In genomic region chr3:127790234-127791055, GRCm38 (mm10) we compare ENCODE assay signal across 8 mouse cellular contexts. TPM values are rescaled to one million over a fixed set of nuclear protein-coding genes. Genes with fewer than 3 reads are reported as not detected.
A peak's percentile ranks its signal among the peaks of the same experiment; 100 is the strongest.
DNase-seq lines count a peak whose midpoint lies in the region; ATAC-seq and TF ChIP-seq lines count a peak whose summit lies in the region.

No protein-coding gene starts in this region.

- no peak overlapping the region for H3K27ac ChIP-seq in forebrain, postnatal 0 days (ENCODE audit: low read depth, low read length)
- H3K27ac ChIP-seq in liver, embryonic 13.5 days, result peak overlapping the region; percentile 95

- H3K36me3 ChIP-seq in forebrain, postnatal 0 days (ENCODE audit: insufficient read depth), result no peaks in the 10 kb centered on the region
- peaks cover 7% of the 10 kb centered on the region for H3K36me3 ChIP-seq in liver, embryonic 13.5 days

- no peaks in the 10 kb centered on the region for H3K9me3 ChIP-seq in forebrain, postnatal 0 days (ENCODE audit: low read length)
- peaks cover 3% of the 10 kb centered on the region; the same call in 1 of the 2 replicates for H3K9me3 ChIP-seq in liver, embryonic 13.5 days (replicated peaks)

- peaks cover 15% of the 10 kb centered on the region for H3K27me3 ChIP-seq in forebrain, postnatal 0 days (ENCODE audit: insufficient read depth, low read length)
- H3K27me3 ChIP-seq in liver, embryonic 13.5 days, result 0 out of 2 replicates have a peak, but pooled peaks cover 7% of the 10 kb centered on the region

- H3K4me2 ChIP-seq in forebrain, postnatal 0 days (ENCODE audit: low read depth), result peak overlapping the region; percentile 98
- peak overlapping the region; percentile 91 for H3K4me2 ChIP-seq in liver, embryonic 13.5 days

- H3K9ac ChIP-seq in forebrain, postnatal 0 days, result peak overlapping the region; percentile 48
- H3K9ac ChIP-seq in liver, embryonic 13.5 days, result peak overlapping the region; percentile 93

- peak; percentile 62 for ATAC-seq in forebrain, postnatal 0 days
- peak; percentile 27 for ATAC-seq in liver, embryonic 13.5 days (ENCODE audit: low read depth)

- H3K4me1 ChIP-seq in forebrain, postnatal 0 days (ENCODE audit: insufficient read depth), result 0 out of 2 replicates have a peak, but pooled peaks cover 5% of the 10 kb centered on the region
- peaks cover 45% of the 10 kb centered on the region for H3K4me1 ChIP-seq in liver, embryonic 13.5 days (replicated peaks)

- TF ChIP-seq CTCF in forebrain, postnatal 0 days (IDR thresholded peaks at IDR 0.05; ENCODE audit: low read depth), result no peak

- WGBS in forebrain, postnatal 0 days, result 1% methylated on average over 36 of the region's 36 CpGs
- under 1% methylated on average over 36 of the region's 36 CpGs for WGBS in liver, embryonic 13.5 days (ENCODE audit: insufficient replicate concordance)

- DNase-seq in ovary, postnatal 36 days (ENCODE audit: low spot score), result peak; percentile 23
- no peak for DNase-seq in ovary, postnatal 10 days (ENCODE audit: low spot score)
- peak; percentile 22 to 28 for DNase-seq in cerebellum, adult 18-20 months
- DNase-seq in forebrain, postnatal 0 days, result peak; percentile 43
- DNase-seq in induced T-regulatory cell, adult 2 months (ENCODE audit: low read depth), result peak; percentile 42
- peak; percentile 42 for DNase-seq in liver, embryonic 13.5 days
- DNase-seq in naive thymus-derived CD4-positive, alpha-beta T cell, adult 2 months (ENCODE audit: low read depth), result peak; percentile 37
- peak; percentile 35 for DNase-seq in thymus, postnatal 14 days

- peak overlapping the region; percentile 51 for H3K4me3 ChIP-seq in forebrain, postnatal 0 days (ENCODE audit: low read depth, low read length)
- peak overlapping the region; percentile 87 for H3K4me3 ChIP-seq in liver, embryonic 13.5 days (replicated peaks)

RNA-seq across cellular contexts. Expression of gene Tifa, which starts 0.8 kb away (rescaled TPM):
- total RNA-seq in forebrain, postnatal 0 days (2014; rRNA removed), result 2.4 and 4.2 TPM in 2 replicates
- 2.6 and 2.7 TPM in 2 replicates for polyA plus RNA-seq in forebrain, postnatal 0 days (2015; fragmentation: Nextera tagmentation; extraction: Ambion mirVana)
- polyA plus RNA-seq in liver, embryonic 13.5 days (2015; fragmentation: Nextera tagmentation; extraction: Ambion mirVana), result 14.2 and 15.6 TPM in 2 replicates

RNA-seq across cellular contexts. Expression of gene Alpk1, which starts 10.1 kb away (rescaled TPM):
- total RNA-seq in forebrain, postnatal 0 days (2014; rRNA removed), result 1.3 and 3.5 TPM in 2 replicates
- polyA plus RNA-seq in forebrain, postnatal 0 days (2015; fragmentation: Nextera tagmentation; extraction: Ambion mirVana), result 0.30 and 0.39 TPM in 2 replicates
- 0.54 and 0.58 TPM in 2 replicates for polyA plus RNA-seq in liver, embryonic 13.5 days (2015; fragmentation: Nextera tagmentation; extraction: Ambion mirVana)

RNA-seq across cellular contexts. Expression of gene Ap1ar, which starts 46.9 kb away (rescaled TPM):
- total RNA-seq in forebrain, postnatal 0 days (2014; rRNA removed), result 119 and 124 TPM in 2 replicates
- polyA plus RNA-seq in forebrain, postnatal 0 days (2015; fragmentation: Nextera tagmentation; extraction: Ambion mirVana), result 44.7 and 68.0 TPM in 2 replicates
- polyA plus RNA-seq in liver, embryonic 13.5 days (2015; fragmentation: Nextera tagmentation; extraction: Ambion mirVana), result 19.7 and 25.7 TPM in 2 replicates
